Mouse (Mus musculus): ENCODE data around the gene Il25. TPM values are rescaled to one million over a fixed set of nuclear protein-coding genes. Genes with fewer than 3 reads are reported as not detected.

The Il25 gene
- total RNA-seq (2015; ENCODE audit: low replicate concordance) = not detected in 2 replicates
- not detected in 2 replicates for total RNA-seq (2017; ENCODE audit: low replicate concordance)

GRCm38 (mm10) chr14:54932645-54933150, at the start of gene Il25:
Il25 (plus strand) TSS chr14:54932695.
- ATAC-seq (replicated peaks; ENCODE audit: low FRiP score, poor library complexity, severe bottlenecking) = no peak

- ATAC-seq (replicated peaks; ENCODE audit: low FRiP score, poor library complexity, severe bottlenecking) = peak; percentile 65; the same call in 1 of the 2 replicates
Observed at GRCm38 (mm10) chr14:54883154-54884021, 49.1 kb upstream of the Il25 start, which contains the start of the genes Bcl2l2 and Gm20521. Bcl2l2 (plus strand) TSS chr14:54883377. Gm20521 (plus strand) TSS chr14:54883441.

- no peak for ATAC-seq (replicated peaks; ENCODE audit: low FRiP score, poor library complexity, severe bottlenecking)
Observed at GRCm38 (mm10) chr14:54884022-54884712, 48.3 kb upstream of the Il25 start.

- no peak for ATAC-seq (replicated peaks; ENCODE audit: low FRiP score, poor library complexity, severe bottlenecking)
Observed at GRCm38 (mm10) chr14:54885309-54885708, 47.2 kb upstream of the Il25 start.

- no peak for ATAC-seq (replicated peaks; ENCODE audit: low FRiP score, poor library complexity, severe bottlenecking)
Observed at GRCm38 (mm10) chr14:54892200-54892599, 40.3 kb upstream of the Il25 start, which contains the start of gene Pabpn1. Pabpn1 (plus strand) TSS chr14:54892500.

GRCm38 (mm10) chr14:54893651-54894181, 38.8 kb upstream of the Il25 start:
- ATAC-seq (replicated peaks; ENCODE audit: low FRiP score, poor library complexity, severe bottlenecking) = peak; percentile 95

- ATAC-seq (replicated peaks; ENCODE audit: low FRiP score, poor library complexity, severe bottlenecking) = peak; percentile 35; the same call in 1 of the 2 replicates
Observed at GRCm38 (mm10) chr14:54894296-54895151, 38.0 kb upstream of the Il25 start.

- no peak for ATAC-seq (replicated peaks; ENCODE audit: low FRiP score, poor library complexity, severe bottlenecking)
Observed at GRCm38 (mm10) chr14:54897445-54897844, 35.0 kb upstream of the Il25 start.

GRCm38 (mm10) chr14:54900383-54900782, 32.1 kb upstream of the Il25 start:
- ATAC-seq (replicated peaks; ENCODE audit: low FRiP score, poor library complexity, severe bottlenecking) = peak; percentile 74

GRCm38 (mm10) chr14:54903641-54904040, 28.9 kb upstream of the Il25 start:
- ATAC-seq (replicated peaks; ENCODE audit: low FRiP score, poor library complexity, severe bottlenecking) = no peak

- ATAC-seq (replicated peaks; ENCODE audit: low FRiP score, poor library complexity, severe bottlenecking) = no peak
Observed at GRCm38 (mm10) chr14:54908682-54909081, 23.8 kb upstream of the Il25 start.

GRCm38 (mm10) chr14:54912109-54912850, 20.2 kb upstream of the Il25 start:
- no peak for ATAC-seq (replicated peaks; ENCODE audit: low FRiP score, poor library complexity, severe bottlenecking)

- ATAC-seq (replicated peaks; ENCODE audit: low FRiP score, poor library complexity, severe bottlenecking) = no peak
Observed at GRCm38 (mm10) chr14:54912886-54913285, 19.6 kb upstream of the Il25 start, which contains the start of gene Slc22a17. Slc22a17 (minus strand) TSS chr14:54913132.

- ATAC-seq (replicated peaks; ENCODE audit: low FRiP score, poor library complexity, severe bottlenecking) = no peak
Observed at GRCm38 (mm10) chr14:54913343-54913742, 19.2 kb upstream of the Il25 start.

- no peak for ATAC-seq (replicated peaks; ENCODE audit: low FRiP score, poor library complexity, severe bottlenecking)
Observed at GRCm38 (mm10) chr14:54920076-54920685, 12.3 kb upstream of the Il25 start.

GRCm38 (mm10) chr14:54924641-54925348, 7.7 kb upstream of the Il25 start:
- ATAC-seq (replicated peaks; ENCODE audit: low FRiP score, poor library complexity, severe bottlenecking) = no peak

Measured in erythroblast, adult 5-6 weeks (primary cell).